Comparison of ENCODE assay signal across 24 mouse cellular contexts in the genomic region with DNA sequence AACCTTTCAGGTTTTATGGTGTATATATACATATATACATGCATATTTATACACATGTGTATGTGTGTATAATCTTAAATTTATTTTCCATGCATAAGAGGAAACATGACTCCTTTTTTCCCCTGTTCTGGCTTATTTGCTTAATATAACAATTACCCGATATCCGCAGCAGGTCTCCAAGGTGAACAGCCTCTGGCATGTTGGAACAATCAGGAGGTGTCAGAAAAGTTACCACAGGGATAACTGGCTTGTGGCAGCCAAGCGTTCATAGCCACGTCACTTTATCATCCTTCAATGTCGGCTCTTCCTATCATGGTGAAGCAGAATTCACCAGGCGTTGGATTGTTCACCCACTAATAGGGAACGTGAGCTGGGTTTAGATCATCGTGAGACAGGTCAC. TPM values are rescaled to one million over a fixed set of nuclear protein-coding genes. Genes with fewer than 3 reads are reported as not detected.
DNase-seq lines count a peak whose midpoint lies in the region; ATAC-seq and TF ChIP-seq lines count a peak whose summit lies in the region.
"Had no signal": no experiment of that assay in that cellular context is flagged by ENCODE, and none has a peak within 500 bp of the region (broad histone marks: within the 10 kb centered on the region; RNA-seq: fewer than 3 reads in every experiment).

No protein-coding gene starts in this region.

- no peak overlapping the region for H3K4me3 ChIP-seq in G1E (ENCODE audit: low read depth, low read length)
- H3K4me3 ChIP-seq: heart, embryonic 12.5 days; heart, embryonic 15.5 days; hindbrain, embryonic 10.5 days; hindbrain, embryonic 13.5 days had no signal

- no peaks in the 10 kb centered on the region for H3K9me3 ChIP-seq in G1E (replicated peaks)
- H3K9me3 ChIP-seq: heart, embryonic 12.5 days; heart, embryonic 15.5 days; hindbrain, embryonic 10.5 days; hindbrain, embryonic 13.5 days had no signal

- peak; percentile 67; the same call in 1 of the 2 replicates for ATAC-seq in G1E (ENCODE audit: extremely low read depth, insufficient number of reproducible peaks, low FRiP score, poor library complexity, severe bottlenecking)
- ATAC-seq in erythroid progenitor cell, adult 5-6 weeks (replicated peaks; ENCODE audit: low FRiP score, poor library complexity, severe bottlenecking): peak; percentile 49; the same call in 1 of the 2 replicates
- peak; percentile 42; the same call in 1 of the 2 replicates for ATAC-seq in megakaryocyte progenitor cell, adult 5-6 weeks (replicated peaks; ENCODE audit: poor library complexity)
- ATAC-seq: activated CD4-positive, CD25-positive, alpha-beta regulatory T cell, adult 4 months; CD4-positive, CD25-positive, alpha-beta regulatory T cell, adult 4 months; forebrain, embryonic 14.5 days; forebrain, postnatal 0 days; hindbrain, postnatal 0 days; inflammation-experienced regulatory T-cells, adult 6 months had no signal

- TF ChIP-seq CTCF in G1E (IDR thresholded peaks at IDR 0.05; ENCODE audit: low read depth, low read length): no peak

- H3K4me1 ChIP-seq in G1E (ENCODE audit: insufficient read depth, low read depth, low read length): 0 out of 2 replicates have a peak, but pooled peaks cover 2% of the 10 kb centered on the region
- H3K4me1 ChIP-seq: heart, embryonic 12.5 days; heart, embryonic 15.5 days; hindbrain, embryonic 10.5 days; hindbrain, embryonic 13.5 days had no signal

- H3K27me3 ChIP-seq in G1E (ENCODE audit: insufficient read depth, low read length): no peaks in the 10 kb centered on the region
- H3K27me3 ChIP-seq: heart, embryonic 12.5 days; heart, embryonic 15.5 days; hindbrain, embryonic 13.5 days had no signal

- peaks cover 75% of the 10 kb centered on the region for H3K36me3 ChIP-seq in G1E (replicated peaks)

- no peak for DNase-seq in G1E (ENCODE audit: low spot score)
- DNase-seq in frontal cortex, adult 2 months (ENCODE audit: extremely low spot score in 1 of 2, low spot score in 1 of 2): no peak
- DNase-seq in right cerebral cortex, postnatal 36 days (ENCODE audit: low spot score in 2 of 2): no peak
- no peak for DNase-seq in right cerebral cortex, postnatal 10 days (ENCODE audit: low spot score in 2 of 2)
- DNase-seq: adrenal gland, adult 8-10 months; adrenal gland, postnatal 25 days; cerebellum, adult 11-12 months; cerebellum, adult 8-10 months; cerebellum, postnatal 14 days; forebrain, postnatal 0 days; gastrocnemius, postnatal 25 days; heart, postnatal 10 days; heart, postnatal 36 days had no signal

RNA-seq across cellular contexts. Expression of gene Pno1, which starts 9.8 kb away (rescaled TPM):
- total RNA-seq in G1E (2014; fragmentation: Nextera tagmentation) (43.3 and 44.1 TPM in 2 replicates), G1E (2017) (93.2 and 96.7 TPM in 2 replicates)
- 43.5 and 44.9 TPM in 2 replicates for polyA plus RNA-seq in G1E (2012)
- 9.2 and 11.5 TPM in 2 replicates for total RNA-seq in erythroid progenitor cell, adult 5-6 weeks (2015; ENCODE audit: low replicate concordance)
- total RNA-seq in erythroid progenitor cell, adult 5-6 weeks (2017; ENCODE audit: low replicate concordance): 6.4 and 9.6 TPM in 2 replicates
- total RNA-seq in megakaryocyte progenitor cell, adult 5-6 weeks (2015): 77.6 and 83.7 TPM in 2 replicates
- 112 and 130 TPM in 2 replicates for total RNA-seq in megakaryocyte progenitor cell, adult 5-6 weeks (2017)
- 17.0 and 17.8 TPM in 2 replicates for polyA plus RNA-seq in frontal cortex, adult 2 months (2012; rRNA removed)

RNA-seq across cellular contexts. Expression of gene C1d, which starts 36.3 kb away (rescaled TPM):
- total RNA-seq in G1E (2014; fragmentation: Nextera tagmentation) (9.3 and 15.0 TPM in 2 replicates), G1E (2017) (33.4 and 39.8 TPM in 2 replicates)
- polyA plus RNA-seq in G1E (2012): 1.7 and 2.7 TPM in 2 replicates
- total RNA-seq in erythroid progenitor cell, adult 5-6 weeks (2015; ENCODE audit: low replicate concordance): 18.9 and 25.2 TPM in 2 replicates
- total RNA-seq in erythroid progenitor cell, adult 5-6 weeks (2017; ENCODE audit: low replicate concordance): 21.1 and 44.2 TPM in 2 replicates
- total RNA-seq in megakaryocyte progenitor cell, adult 5-6 weeks (2015): 56.5 and 62.5 TPM in 2 replicates
- 55.7 and 70.1 TPM in 2 replicates for total RNA-seq in megakaryocyte progenitor cell, adult 5-6 weeks (2017)
- polyA plus RNA-seq in frontal cortex, adult 2 months (2012; rRNA removed): 28.4 and 34.9 TPM in 2 replicates

RNA-seq across cellular contexts. Expression of gene Wdr92, which starts 39.2 kb away (rescaled TPM):
- total RNA-seq in G1E (2014; fragmentation: Nextera tagmentation) (29.6 and 37.3 TPM in 2 replicates), G1E (2017) (42.5 and 45.1 TPM in 2 replicates)
- 2.1 and 4.8 TPM in 2 replicates for polyA plus RNA-seq in G1E (2012)
- total RNA-seq in erythroid progenitor cell, adult 5-6 weeks (2015; ENCODE audit: low replicate concordance): 10.5 and 13.3 TPM in 2 replicates
- total RNA-seq in erythroid progenitor cell, adult 5-6 weeks (2017; ENCODE audit: low replicate concordance): 4.7 and 8.2 TPM in 2 replicates
- 20.9 and 26.9 TPM in 2 replicates for total RNA-seq in megakaryocyte progenitor cell, adult 5-6 weeks (2015)
- 24.2 and 39.1 TPM in 2 replicates for total RNA-seq in megakaryocyte progenitor cell, adult 5-6 weeks (2017)
- 8.0 and 8.1 TPM in 2 replicates for polyA plus RNA-seq in frontal cortex, adult 2 months (2012; rRNA removed)
